Mouse (Mus musculus): ENCODE data around the gene Sox10. TPM values are rescaled to one million over a fixed set of nuclear protein-coding genes. Genes with fewer than 3 reads are reported as not detected.

The Sox10 gene
- 1 to 10 TPM; 1.4 to 2.6 (median 2.4) TPM for total RNA-seq (2022)

DNA sequence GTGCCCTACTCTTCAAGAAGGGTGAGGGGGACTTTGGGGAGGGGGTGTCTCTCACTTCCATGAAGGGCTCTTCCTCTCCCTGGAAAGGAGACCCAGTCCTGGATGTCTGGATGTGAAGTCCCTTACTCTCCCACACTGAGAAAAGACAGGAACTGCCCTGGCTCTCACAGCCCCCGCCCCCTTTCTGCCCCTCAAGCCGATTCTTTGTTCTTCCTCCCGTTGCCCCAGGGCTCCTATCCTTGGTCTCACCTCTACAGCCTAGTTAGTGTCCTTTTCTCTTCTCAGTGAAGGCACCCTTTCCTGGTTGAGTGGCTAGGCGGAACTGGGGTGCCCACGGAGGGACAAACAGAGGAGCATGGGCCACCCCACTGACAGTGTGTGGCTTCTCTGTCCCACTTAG lies at the start of gene Sox10:
Sox10 (minus strand) TSS at position 101 of the 400 bp plus-strand sequence.
- no peak for DNase-seq

GRCm38 (mm10) chr15:79213591-79213990 lies 48.6 kb upstream of the Sox10 start:
- no peak for DNase-seq

- DNase-seq, result no peak
Measured at GRCm38 (mm10) chr15:79212750-79213446, 47.9 kb upstream of the Sox10 start.

DNA sequence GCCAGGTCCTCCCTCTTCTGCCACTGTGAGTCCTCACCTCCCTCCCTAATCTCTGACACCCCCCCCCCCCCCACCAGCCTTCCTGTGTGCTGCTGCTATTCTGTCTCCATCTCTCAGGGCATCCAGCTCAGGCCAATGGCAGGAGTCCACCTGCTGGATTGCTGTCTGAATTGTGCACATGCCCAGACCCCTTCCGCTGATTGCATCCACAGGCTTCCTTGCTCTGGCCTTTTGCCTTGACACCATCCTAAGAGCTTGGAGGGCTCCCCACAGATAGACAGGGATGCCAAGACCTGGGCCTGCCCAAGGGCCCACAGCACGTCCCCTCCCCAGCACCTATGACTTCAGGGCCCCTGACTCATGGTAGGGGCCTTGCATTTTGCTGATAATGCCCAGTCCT lies 45.3 kb upstream of the Sox10 start:
- no peak for DNase-seq

DNA sequence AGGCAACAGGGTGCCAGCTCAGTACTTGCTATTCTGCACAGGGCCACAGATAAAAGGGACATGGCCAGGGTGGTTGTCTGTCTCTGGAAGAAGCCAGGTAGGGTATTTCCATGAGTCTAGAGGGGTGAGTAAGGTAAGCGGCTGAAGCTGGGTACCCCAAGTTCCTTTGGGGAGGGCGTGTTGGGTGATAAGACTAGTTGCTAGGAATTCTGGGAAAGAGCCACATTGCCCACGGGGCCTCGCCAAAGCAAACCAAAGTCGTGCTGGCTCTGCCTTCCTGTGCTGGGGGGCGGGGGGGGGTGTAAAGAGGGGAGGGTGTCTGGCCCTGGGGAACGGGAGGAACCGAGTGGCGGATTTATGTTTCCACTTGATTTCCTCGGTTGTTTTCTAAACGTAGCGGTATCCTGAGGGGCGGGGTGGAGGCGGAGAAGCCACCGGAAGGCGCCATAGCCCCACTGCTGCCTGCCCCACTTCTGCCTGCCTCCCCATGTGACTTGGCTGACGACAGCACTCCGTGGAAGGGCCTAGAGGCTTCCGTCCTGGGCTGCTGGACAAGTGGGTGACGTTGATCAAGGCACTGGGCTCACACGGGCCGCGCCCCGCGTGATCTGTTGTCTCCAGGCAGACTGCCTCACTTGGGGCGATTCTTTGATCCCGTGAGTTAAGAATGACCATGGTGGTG lies 43.9 kb upstream of the Sox10 start:
- peak; percentile 32 for DNase-seq

DNA sequence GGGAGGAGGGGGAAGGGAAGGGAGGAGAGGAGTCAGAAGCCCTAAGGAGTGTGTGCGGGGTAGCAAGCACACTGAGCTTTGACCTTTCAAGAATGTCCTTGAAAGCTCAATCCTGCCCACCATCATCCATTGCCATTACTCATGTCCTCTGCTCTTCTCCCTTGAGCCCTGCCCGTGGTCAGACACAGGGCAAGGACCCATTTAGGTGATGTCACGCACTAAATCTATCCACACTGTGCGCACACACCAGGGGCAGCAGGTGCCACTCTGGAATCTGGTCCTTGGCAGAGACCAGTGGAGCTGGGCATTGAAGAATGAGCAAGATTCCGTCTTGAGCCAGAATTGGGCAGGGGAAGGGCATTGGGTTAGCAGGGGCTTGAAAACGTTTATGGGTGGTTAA lies 43.2 kb upstream of the Sox10 start:
- peak; percentile 71 for DNase-seq

DNA sequence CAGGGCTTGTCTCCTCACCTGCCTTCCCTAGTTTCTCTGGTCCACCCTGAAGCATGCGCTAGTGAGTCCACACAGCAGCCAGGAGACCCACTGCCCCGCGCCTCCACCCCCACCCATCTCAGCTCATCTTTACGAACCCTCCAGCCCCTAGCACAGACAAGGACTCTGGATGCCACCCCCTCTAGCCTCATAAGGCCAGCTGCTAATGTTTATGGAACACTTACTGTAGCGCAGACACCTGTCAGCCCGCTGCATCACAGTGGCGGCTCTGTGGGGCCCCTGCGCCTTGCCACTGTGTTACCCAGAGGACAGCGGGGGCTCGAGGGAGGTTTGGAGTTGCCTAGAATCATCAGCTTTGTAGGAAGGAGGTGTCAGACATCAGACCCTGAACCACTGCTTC lies 37.5 kb upstream of the Sox10 start:
- no peak for DNase-seq

- no peak for DNase-seq
Measured at GRCm38 (mm10) chr15:79201491-79202150, 36.6 kb upstream of the Sox10 start.

DNA sequence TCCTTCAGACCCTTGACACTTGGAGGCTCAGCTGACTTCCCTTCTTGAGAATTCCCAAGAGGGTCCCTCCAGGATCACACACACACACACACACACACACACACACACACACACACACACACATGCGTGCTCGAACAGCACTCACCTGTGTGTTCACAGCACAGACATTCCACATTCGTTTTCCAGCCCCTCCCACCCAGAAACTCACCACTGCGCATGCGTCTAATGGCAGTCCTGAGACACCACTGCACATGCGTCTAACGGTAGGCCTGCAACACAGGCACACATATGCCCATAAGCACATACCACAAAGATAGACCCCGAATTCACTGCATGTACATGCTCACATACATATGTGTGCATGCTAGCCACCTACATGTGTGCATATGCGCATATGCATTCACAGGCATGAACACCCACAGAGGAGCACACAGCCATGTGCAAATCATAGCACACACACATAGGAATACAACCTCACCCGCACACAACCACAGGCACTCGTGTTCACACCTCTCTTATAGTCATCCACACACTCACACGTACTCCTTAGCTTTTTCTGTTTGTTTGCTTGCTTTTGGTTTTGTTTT lies 34.4 kb upstream of the Sox10 start:
- DNase-seq, result no peak

GRCm38 (mm10) chr15:79195492-79195891 lies 30.5 kb upstream of the Sox10 start:
- DNase-seq, result peak; percentile 54

- DNase-seq, result no peak
Measured at GRCm38 (mm10) chr15:79194946-79195345, 29.9 kb upstream of the Sox10 start.

DNA sequence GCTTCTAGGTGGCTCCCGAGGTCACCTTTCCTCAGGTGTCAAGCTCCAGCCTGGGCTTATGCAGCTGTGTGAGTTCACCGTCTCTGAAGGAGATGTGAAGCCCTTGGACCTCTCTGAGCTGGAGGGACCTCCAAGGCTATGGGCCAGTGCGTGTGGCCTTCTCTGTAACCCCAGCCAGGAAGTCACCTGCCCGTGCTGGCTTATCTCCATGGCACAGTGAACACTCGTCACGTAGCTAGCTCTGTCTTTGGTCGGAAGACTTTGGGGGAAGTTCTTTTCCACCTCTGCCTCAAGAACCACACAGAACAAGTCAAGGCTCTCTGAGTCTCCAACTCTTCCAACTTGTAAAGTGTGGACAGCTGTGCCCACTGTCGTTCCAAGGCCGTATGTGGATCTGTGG lies 29.0 kb upstream of the Sox10 start:
- DNase-seq, result no peak

- no peak for DNase-seq
Measured at GRCm38 (mm10) chr15:79192885-79193845, 28.1 kb upstream of the Sox10 start.

- no peak for DNase-seq
Measured at GRCm38 (mm10) chr15:79192450-79192849, 27.4 kb upstream of the Sox10 start.

GRCm38 (mm10) chr15:79191426-79191825 lies 26.4 kb upstream of the Sox10 start:
- no peak for DNase-seq

GRCm38 (mm10) chr15:79187819-79188218 lies 22.8 kb upstream of the Sox10 start:
- no peak for DNase-seq

DNA sequence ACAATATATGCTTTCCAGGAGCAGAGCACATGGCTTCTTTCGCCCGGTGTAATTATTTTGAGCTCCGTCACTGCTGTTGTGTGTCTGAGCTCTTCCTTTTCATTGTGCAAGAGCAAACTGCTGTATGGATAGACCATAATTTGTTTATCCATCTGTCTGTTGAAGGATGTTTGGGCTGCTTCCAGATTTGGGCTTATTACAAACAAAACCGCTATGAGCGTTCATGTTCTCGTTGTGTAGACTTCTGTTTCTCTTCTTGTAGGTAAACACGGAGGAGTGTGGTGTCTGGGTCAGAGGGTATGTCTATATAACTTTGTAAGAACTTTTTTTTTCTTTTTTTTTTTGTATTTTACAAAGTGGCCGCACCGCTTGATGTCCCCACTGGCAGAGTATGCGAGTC lies 20.2 kb upstream of the Sox10 start:
- DNase-seq, result no peak

DNA sequence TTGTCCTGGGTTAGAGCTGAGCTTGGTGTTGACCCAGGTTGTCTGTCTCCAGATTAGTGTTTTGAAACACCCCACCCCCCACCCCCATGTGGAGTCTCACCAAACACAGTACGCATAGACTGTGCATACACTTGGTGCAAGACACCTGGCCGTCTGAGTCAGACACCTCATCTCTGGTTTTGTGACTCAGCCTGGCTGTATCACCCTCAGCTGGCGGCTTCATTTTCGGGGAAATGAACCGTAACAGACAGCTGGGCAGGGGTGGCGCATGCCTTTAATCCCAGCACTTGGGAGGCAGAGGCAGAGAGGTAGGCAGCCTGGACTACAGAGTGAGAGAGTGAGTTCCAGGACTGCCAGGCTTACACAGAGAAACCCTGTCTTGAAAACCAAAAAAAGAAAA lies 11.9 kb upstream of the Sox10 start:
- DNase-seq, result no peak

DNA sequence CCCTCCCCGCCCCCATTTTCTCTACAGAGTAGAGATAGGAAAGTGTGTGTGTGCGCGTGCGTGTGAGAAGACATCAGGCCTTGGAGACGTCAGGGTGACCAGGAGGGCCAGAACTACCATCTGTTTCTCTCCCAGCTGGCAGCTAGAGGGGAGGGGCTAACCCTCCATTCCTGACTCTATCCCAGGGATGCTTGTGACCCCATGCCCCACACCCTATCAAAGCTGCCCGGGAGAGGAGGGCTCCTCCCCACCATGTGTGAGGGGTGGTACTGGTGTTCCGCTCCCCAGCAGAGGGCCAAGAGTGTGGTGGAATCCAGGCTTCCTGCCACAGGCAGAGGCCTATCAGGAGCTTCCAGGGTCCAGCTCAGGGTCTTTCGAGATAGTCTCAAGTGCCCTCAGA lies 1.7 kb upstream of the Sox10 start:
- no peak for DNase-seq

- DNase-seq, result no peak
Measured at GRCm38 (mm10) chr15:79164251-79164650, 789 bp downstream of the Sox10 start.

GRCm38 (mm10) chr15:79162822-79163221 lies 2.2 kb downstream of the Sox10 start:
- no peak for DNase-seq

GRCm38 (mm10) chr15:79162301-79162700 lies 2.7 kb downstream of the Sox10 start:
- no peak for DNase-seq

All from adrenal gland, adult 8-10 months (tissue).